Mouse (Mus musculus) kidney, postnatal 4 days (tissue): Measurements from ENCODE around the gene Msi1.
A peak's percentile ranks its signal among the peaks of the same experiment; 100 is the strongest.
"Not testable (repeated sequence)": the region's sequence is repeated elsewhere in the genome, so short reads cannot be mapped to it uniquely, and the experiment has no call there.

Experiments
- DNase-seq, 2 experiments: peaks; one replicate each; pipeline ENCODE4 v3.0.0; 2021; ENCODE audit warnings: mixed read lengths in 2 of 2

The Msi1 gene

GRCm38 (mm10) chr5:115490638-115491000 lies 61.2 kb downstream of the Msi1 start:
- no peak for DNase-seq

GRCm38 (mm10) chr5:115491076-115491475 lies 61.7 kb downstream of the Msi1 start:
- DNase-seq: no peak

GRCm38 (mm10) chr5:115491771-115492322 lies 62.4 kb downstream of the Msi1 start:
- peak; percentile 56 to 75 for DNase-seq

GRCm38 (mm10) chr5:115492711-115493335 lies 63.4 kb downstream of the Msi1 start:
- no peak for DNase-seq

GRCm38 (mm10) chr5:115493441-115493840 lies 64.0 kb downstream of the Msi1 start:
- no peak for DNase-seq

- not testable (repeated sequence) for DNase-seq
These were observed 66.2 kb downstream of the Msi1 start for GRCm38 (mm10) chr5:115495618-115496017.

- no peak for DNase-seq
These were observed 67.6 kb downstream of the Msi1 start for GRCm38 (mm10) chr5:115497033-115497432.

- no peak for DNase-seq
These were observed 69.2 kb downstream of the Msi1 start for GRCm38 (mm10) chr5:115498307-115499240.

- peak; percentile 49 to 64 for DNase-seq
These were observed 71.1 kb downstream of the Msi1 start for GRCm38 (mm10) chr5:115500383-115500935.

- DNase-seq: no peak
These were observed 73.6 kb downstream of the Msi1 start for GRCm38 (mm10) chr5:115503035-115503434.
